Mouse (Mus musculus) gastrocnemius, adult 8-10 months (tissue): ENCODE results near the gene Ssxa1. TPM values are rescaled to one million over a fixed set of nuclear protein-coding genes. Genes with fewer than 3 reads are reported as not detected.
"Not testable (repeated sequence)": the region's sequence is repeated elsewhere in the genome, so short reads cannot be mapped to it uniquely, and the experiment has no call there.

Experiments
- DNase-seq, 2 experiments: peaks; one replicate each; pipeline ENCODE4 v3.0.0; 2022; ENCODE audit warnings: low spot score in 2 of 2
- total RNA-seq, 4 experiments: library from RNA; stranded (reverse); gene quantifications; 2 replicates each; pipeline ENCODE4 v1.2.4; 2022

Gene Ssxa1
- total RNA-seq, result not detected

GRCm38 (mm10) chrX:21115520-21115919 is at the start of gene Ssxa1:
Ssxa1 (plus strand) TSS chrX:21115820.
- DNase-seq, result no peak

GRCm38 (mm10) chrX:21068106-21068505 is 47.5 kb upstream of the Ssxa1 start, which contains the start of gene Spaca5:
Spaca5 (plus strand) TSS chrX:21068406.
- DNase-seq, result no peak

- DNase-seq, result no peak
Measured at GRCm38 (mm10) chrX:21088645-21088982, 27.0 kb upstream of the Ssxa1 start.

GRCm38 (mm10) chrX:21088983-21089866 is 26.4 kb upstream of the Ssxa1 start, which contains the start of gene Zfp300:
Zfp300 (minus strand) TSS chrX:21089527.
- DNase-seq, result peak in 1 of 2 experiments; percentile 30

- DNase-seq, result no peak
Measured at GRCm38 (mm10) chrX:21089867-21090239, 25.8 kb upstream of the Ssxa1 start.

GRCm38 (mm10) chrX:21146675-21147074 is 31.1 kb downstream of the Ssxa1 start:
- not testable (repeated sequence) for DNase-seq

Other genes starting within 250 kb of the Ssxa1 start
- gene Timp1, start 245.7 kb upstream of the Ssxa1 start, total RNA-seq, result under 1 TPM in 3 of 4 experiments, not detected in 1; 0.36 to 0.99 (median 0.59) TPM
- gene Syn1, start 194.8 kb upstream of the Ssxa1 start, total RNA-seq, result under 1 TPM in 1 of 4 experiments, not detected in 3; 0.10 TPM
- 1 to 10 TPM; 1.3 to 4.5 (median 2.1) TPM for gene Cfp, start 184.3 kb upstream of the Ssxa1 start, total RNA-seq
- 1 to 10 TPM; 5.6 to 6.9 (median 6.1) TPM for gene Elk1, start 165.2 kb upstream of the Ssxa1 start, total RNA-seq
- gene Uxt, start 153.8 kb upstream of the Ssxa1 start, total RNA-seq, result 10 to 100 TPM; 28.9 to 38.7 (median 37.2) TPM
- 1 to 10 TPM; 1.2 to 1.3 (median 1.3) TPM for gene Zfp182, start 53.5 kb upstream of the Ssxa1 start, total RNA-seq
- not detected for gene Spaca5, start 47.4 kb upstream of the Ssxa1 start, total RNA-seq
- gene Zfp300, start 26.3 kb upstream of the Ssxa1 start, total RNA-seq, result under 1 TPM; 0.10 to 0.19 (median 0.16) TPM
- gene Gm21876, start 59.8 kb downstream of the Ssxa1 start, total RNA-seq, result not detected